In genomic region chr10:26752064-26752928, GRCm38 (mm10) we compare ENCODE assay signal across 8 mouse cellular contexts. TPM values are rescaled to one million over a fixed set of nuclear protein-coding genes. Genes with fewer than 3 reads are reported as not detected.
DNase-seq lines count a peak whose midpoint lies in the region; ATAC-seq and TF ChIP-seq lines count a peak whose summit lies in the region.

No protein-coding gene starts in this region.

- no peaks in the 10 kb centered on the region for H3K27me3 ChIP-seq in liver, embryonic 12.5 days (replicated peaks)
- H3K27me3 ChIP-seq in midbrain, embryonic 13.5 days = no peaks in the 10 kb centered on the region
- H3K27me3 ChIP-seq in stomach, postnatal 0 days (ENCODE audit: control insufficient read depth, insufficient read depth, low read length) = no peaks in the 10 kb centered on the region

- H3K27ac ChIP-seq in liver, embryonic 12.5 days = no peak overlapping the region
- no peak overlapping the region for H3K27ac ChIP-seq in gastrocnemius, adult 2 months
- peak overlapping the region; percentile 73 for H3K27ac ChIP-seq in midbrain, embryonic 13.5 days
- H3K27ac ChIP-seq in stomach, postnatal 0 days (replicated peaks) = no peak overlapping the region

- no peak overlapping the region for H3K4me3 ChIP-seq in liver, embryonic 12.5 days
- peak overlapping the region; percentile 21 for H3K4me3 ChIP-seq in gastrocnemius, adult 2 months
- 0 out of 2 replicates have a peak overlapping the region, but pooled peaks have one; percentile 6 for H3K4me3 ChIP-seq in midbrain, embryonic 13.5 days (replicated peaks)
- no peak overlapping the region for H3K4me3 ChIP-seq in stomach, postnatal 0 days (ENCODE audit: low read depth, low read length)

- H3K36me3 ChIP-seq in liver, embryonic 12.5 days = no peaks in the 10 kb centered on the region
- no peaks in the 10 kb centered on the region for H3K36me3 ChIP-seq in midbrain, embryonic 13.5 days
- H3K36me3 ChIP-seq in stomach, postnatal 0 days (ENCODE audit: control insufficient read depth, insufficient read depth, low read length) = no peaks in the 10 kb centered on the region

- WGBS in liver, embryonic 12.5 days (ENCODE audit: insufficient replicate concordance) = 65% methylated on average over 16 of the region's 16 CpGs
- 37% methylated on average over 16 of the region's 16 CpGs for WGBS in midbrain, embryonic 13.5 days
- 48% methylated on average over 16 of the region's 16 CpGs for WGBS in stomach, postnatal 0 days

- no peaks in the 10 kb centered on the region for H3K9me3 ChIP-seq in liver, embryonic 12.5 days (replicated peaks)
- H3K9me3 ChIP-seq in midbrain, embryonic 13.5 days = no peaks in the 10 kb centered on the region
- H3K9me3 ChIP-seq in stomach, postnatal 0 days (ENCODE audit: control insufficient read depth, low read length) = no peaks in the 10 kb centered on the region

- H3K4me1 ChIP-seq in liver, embryonic 12.5 days = no peaks in the 10 kb centered on the region
- peaks cover 7% of the 10 kb centered on the region; the same call in 1 of the 2 replicates for H3K4me1 ChIP-seq in midbrain, embryonic 13.5 days (replicated peaks)
- H3K4me1 ChIP-seq in stomach, postnatal 0 days (replicated peaks; ENCODE audit: control insufficient read depth, insufficient read depth) = no peaks in the 10 kb centered on the region

- no peak overlapping the region for H3K4me2 ChIP-seq in liver, embryonic 12.5 days
- peak overlapping the region; percentile 33; the same call in 1 of the 2 replicates for H3K4me2 ChIP-seq in midbrain, embryonic 13.5 days (replicated peaks)
- H3K4me2 ChIP-seq in stomach, postnatal 0 days (replicated peaks; ENCODE audit: low read depth) = peak overlapping the region; percentile 17; the same call in 1 of the 2 replicates

- no peak for TF ChIP-seq EP300 in stomach, postnatal 0 days (optimal IDR thresholded peaks at IDR 0.05)

- ATAC-seq in liver, embryonic 12.5 days = no peak
- ATAC-seq in midbrain, embryonic 13.5 days = peak; percentile 87
- peak; percentile 65; the same call in 1 of the 2 replicates for ATAC-seq in stomach, postnatal 0 days (ENCODE audit: low FRiP score, low TSS enrichment)

- peak; percentile 50 for DNase-seq in liver
- peak; percentile 62 to 64 for DNase-seq in cerebellum, postnatal 10 days
- peak; percentile 57 for DNase-seq in gastrocnemius, adult 2 months
- peak; percentile 65 for DNase-seq in kidney, adult 11 months
- peak; percentile 71 to 84 for DNase-seq in left cerebral cortex, postnatal 14 days (ENCODE audit: low spot score in 2 of 2)
- DNase-seq in stomach, postnatal 0 days (ENCODE audit: low spot score) = peak; percentile 57

- no peak overlapping the region for H3K9ac ChIP-seq in liver, embryonic 12.5 days
- H3K9ac ChIP-seq in midbrain, embryonic 13.5 days (replicated peaks) = 0 out of 2 replicates have a peak overlapping the region, but pooled peaks have one; percentile 7
- H3K9ac ChIP-seq in stomach, postnatal 0 days (ENCODE audit: low read length) = no peak overlapping the region

- peak; percentile 77 for TF ChIP-seq CTCF in gastrocnemius, adult 2 months (IDR thresholded peaks at IDR 0.05)
- peak; percentile 77 for TF ChIP-seq CTCF in stomach, postnatal 0 days (IDR thresholded peaks at IDR 0.05; ENCODE audit: low read depth)

- intact Hi-C loops in gastrocnemius, adult 2 months (cut with DNase I) = loop anchor here (5.0 kb wide), 1 partner anchor 140 kb away; no protein-coding TSS in a partner anchor
- intact Hi-C loops in left cerebral cortex, postnatal 14 days (cut with DNase I) = loop anchor here (5.0 to 10.0 kb wide), 2 partner anchors 135 to 377 kb away; partner anchors contain the start of gene L3mbtl3

RNA-seq across cellular contexts. Expression of gene Arhgap18, which starts 0.9 kb away (rescaled TPM):
- polyA plus RNA-seq in liver, embryonic 12.5 days (2016; fragmentation: Nextera tagmentation; extraction: Ambion mirVana) = 9.3 and 10.1 TPM in 2 replicates
- 1 to 10 TPM; 3.1 to 4.1 TPM for total RNA-seq in gastrocnemius, adult 2 months (2021)
- total RNA-seq in left cerebral cortex, postnatal 14 days (2021) = 10 to 100 TPM in 1 of 2 experiments, 1 to 10 TPM in 1; 8.9 to 11.0 TPM
- polyA plus RNA-seq in midbrain, embryonic 13.5 days (2015; fragmentation: Nextera tagmentation; extraction: Ambion mirVana) = 17.3 and 20.5 TPM in 2 replicates
- polyA plus RNA-seq in stomach, postnatal 0 days (2015; fragmentation: Nextera tagmentation; extraction: Ambion mirVana) = 15.1 and 16.1 TPM in 2 replicates

Comparison
In these comparisons a context has a peak if more than half of its experiments do, and no peak if none do; other contexts are left out.
1. H3K4me3 ChIP-seq: peak in gastrocnemius, adult 2 months (single experiment) and midbrain, embryonic 13.5 days (single experiment); none in liver, embryonic 12.5 days (single experiment) and stomach, postnatal 0 days (single experiment).
2. Peak in every context shown above with its lines, with median percentiles within 50 percentile points of each other: DNase-seq.